Mouse (Mus musculus) liver, postnatal 0 days (tissue): ENCODE data around the gene Rpl18.

Source experiments
- CTCF ChIP-seq: sonication (generic); IDR thresholded peaks from 2 replicates; pipeline ENCODE4 v1.5.1; 2016; ENCODE audit warnings: antibody characterized with exemption, low read depth
- EP300 ChIP-seq: IDR thresholded peaks from 2 replicates; pipeline ENCODE4 v1.6.1; 2016; ENCODE audit warnings: antibody characterized with exemption, low read depth, mild to moderate bottlenecking

- TF ChIP-seq EP300: no peak
- TF ChIP-seq CTCF: no peak
These were observed 643 bp downstream of the Rpl18 start for GRCm38 (mm10) chr7:45715741-45716459.
